Mouse (Mus musculus) lung, adult 2 months (tissue): Measurements from ENCODE around the gene Bspry. TPM values are rescaled to one million over a fixed set of nuclear protein-coding genes. Genes with fewer than 3 reads are reported as not detected.

Experiments
- DNase-seq: peaks from one replicate; pipeline ENCODE4 v3.0.0; 2022
- H3K4me1 ChIP-seq: fragments of 200-500 bp; 2 replicates; pipeline ENCODE4 v1.6.1; 2011; ENCODE audit warnings: low read length; ENCODE audit not compliant: control insufficient read depth, insufficient read depth
- H3K4me3 ChIP-seq: fragments of 200-500 bp; replicated peaks from 2 replicates; pipeline ENCODE3; 2011; ENCODE audit warnings: low read depth, mild to moderate bottlenecking, control low read depth, low read length; ENCODE audit errors: extremely low read depth
- CTCF ChIP-seq: fragments of 200-500 bp; IDR thresholded peaks from 2 replicates; pipeline ENCODE4 v1.5.1; 2011; ENCODE audit warnings: mild to moderate bottlenecking, low read length, control low read depth; ENCODE audit not compliant: insufficient read depth
- POLR2A ChIP-seq: fragments of 200-500 bp; IDR thresholded peaks from 2 replicates; pipeline ENCODE4 v1.6.1; 2011; ENCODE audit warnings: low read depth, mild to moderate bottlenecking, control low read depth, low read length, borderline replicate concordance; ENCODE audit errors: extremely low read depth
- WGBS: fragments of 180-500 bp; shearing (Covaris S2); methylation state at CpG from one replicate; pipeline ENCODE4 v1.1.7; 2018; 5-methylcytosine and 5-hydroxymethylcytosine counted together
- polyA plus RNA-seq: library from polyadenylated mRNA; depleted of rRNA; stranded (reverse); fragments of >200 nt; gene quantifications from 2 replicates; pipeline ENCODE4 v1.2.3, GENCODE M21; 2012; rRNA removed

Gene Bspry
- polyA plus RNA-seq, 1 experiment: 31.0 TPM

- 79% methylated on average over 6 of the region's 6 CpGs for WGBS
- TF ChIP-seq POLR2A (no peak), CTCF (no peak)
- DNase-seq: no peak
- no peaks in the 10 kb centered on the region for H3K4me1 ChIP-seq
- no peak overlapping the region for H3K4me3 ChIP-seq
Observed at GRCm38 (mm10) chr4:62543782-62544181, 63.9 kb downstream of the Bspry start.

GRCm38 (mm10) chr4:62544801-62545200 lies 64.9 kb downstream of the Bspry start:
- H3K4me3 ChIP-seq: no peak overlapping the region
- TF ChIP-seq CTCF: no peak
- TF ChIP-seq POLR2A: no peak
- DNase-seq: no peak
- H3K4me1 ChIP-seq: no peaks in the 10 kb centered on the region

Other genes starting within 250 kb of the Bspry start
- gene Zfp37, start 249.0 kb upstream of the Bspry start, polyA plus RNA-seq: 0.58 and 1.1 TPM in 2 replicates
- gene Slc31a2, start 217.5 kb upstream of the Bspry start, polyA plus RNA-seq: 22.3 and 30.7 TPM in 2 replicates
- gene Fkbp15, start 119.5 kb upstream of the Bspry start, polyA plus RNA-seq: 35.6 and 41.5 TPM in 2 replicates
- gene Slc31a1, start 119.3 kb upstream of the Bspry start, polyA plus RNA-seq: 23.2 and 29.3 TPM in 2 replicates
- 20.9 and 31.5 TPM in 2 replicates for gene Cdc26, start 71.4 kb upstream of the Bspry start, polyA plus RNA-seq
- gene Prpf4, start 71.3 kb upstream of the Bspry start, polyA plus RNA-seq: 6.3 and 7.9 TPM in 2 replicates
- gene Rnf183, start 44.8 kb upstream of the Bspry start, polyA plus RNA-seq: 1.0 and 1.7 TPM in 2 replicates
- 4.0 and 4.2 TPM in 2 replicates for gene Wdr31, start 9.2 kb upstream of the Bspry start, polyA plus RNA-seq
- gene Hdhd3, start 23.4 kb downstream of the Bspry start, polyA plus RNA-seq: 10.0 and 14.1 TPM in 2 replicates
- 139 and 141 TPM in 2 replicates for gene Alad, start 39.9 kb downstream of the Bspry start, polyA plus RNA-seq
- gene Pole3, start 45.0 kb downstream of the Bspry start, polyA plus RNA-seq: 8.9 and 16.1 TPM in 2 replicates
- 0.08 and 0.15 TPM in 2 replicates for gene 4933430I17Rik, start 45.3 kb downstream of the Bspry start, polyA plus RNA-seq
- gene Rgs3, start 79.8 kb downstream of the Bspry start, polyA plus RNA-seq: 97.1 and 104 TPM in 2 replicates